Mouse (Mus musculus) liver, embryonic 11.5 days (tissue): ENCODE results near the gene Ubr4. TPM values are rescaled to one million over a fixed set of nuclear protein-coding genes. Genes with fewer than 3 reads are reported as not detected.

Experiments
- ATAC-seq: fragments of 200-750 bp; cut with Nextera tagmentation; replicated peaks from 2 replicates; pipeline ENCODE4 v1.8.0; 2017; ENCODE audit warnings: moderate number of reproducible peaks, mild to moderate bottlenecking, moderate TSS enrichment, moderate library complexity; ENCODE audit not compliant: low FRiP score
- DNase-seq: peaks from one replicate; pipeline ENCODE4 v3.0.0-alpha.2; 2017; ENCODE audit warnings: low spot score
- H3K27ac ChIP-seq: fragments of 300-500 bp; sonication (generic); 2 replicates; pipeline ENCODE4 v1.5.1; 2014; ENCODE audit warnings: mild to moderate bottlenecking, low read depth, low read length, control low read depth
- H3K27me3 ChIP-seq: fragments of 300-500 bp; sonication (generic); replicated peaks from 2 replicates; pipeline ENCODE4 v1.6.1; 2014; ENCODE audit warnings: low read length, mixed read lengths; ENCODE audit not compliant: control insufficient read depth, insufficient read depth
- H3K36me3 ChIP-seq: fragments of 300-500 bp; sonication (generic); 2 replicates; pipeline ENCODE4 v1.6.1; 2014; ENCODE audit warnings: mild to moderate bottlenecking, low read length, moderate library complexity, mixed read lengths; ENCODE audit not compliant: control insufficient read depth, insufficient read depth
- H3K4me1 ChIP-seq: fragments of 300-500 bp; sonication (generic); replicated peaks from 2 replicates; pipeline ENCODE4 v1.6.1; 2014; ENCODE audit warnings: low read length, mixed read lengths; ENCODE audit not compliant: control insufficient read depth, insufficient read depth
- H3K4me2 ChIP-seq: fragments of 300-500 bp; sonication (generic); 2 replicates; pipeline ENCODE4 v1.6.1; 2014; ENCODE audit warnings: mild to moderate bottlenecking, control low read depth, moderate library complexity
- H3K4me3 ChIP-seq: fragments of 300-500 bp; sonication (generic); 2 replicates; pipeline ENCODE4 v1.5.1; 2014; ENCODE audit warnings: low read depth, low read length, control low read depth
- H3K9ac ChIP-seq: fragments of 300-500 bp; sonication (generic); 2 replicates; pipeline ENCODE4 v1.6.1; 2014; ENCODE audit warnings: low read depth, low read length, control low read depth
- H3K9me3 ChIP-seq: fragments of 300-500 bp; sonication (generic); 2 replicates; pipeline ENCODE4 v1.6.1; 2016; ENCODE audit warnings: low read length, inconsistent platforms, mixed read lengths; ENCODE audit not compliant: control insufficient read depth
- WGBS: fragments of 180-500 bp; shearing (Covaris S2); extraction: QIAGEN DNeasy Blood & Tissue Kit; methylation state at CpG from one replicate; pipeline ENCODE4 v1.1.7; 2014; 5-methylcytosine and 5-hydroxymethylcytosine counted together
- polyA plus RNA-seq: library from polyadenylated mRNA; unstranded; fragments of >200 nt; fragmentation: Nextera tagmentation; extraction: Ambion mirVana; gene quantifications from 2 replicates; pipeline ENCODE4 v1.2.1, GENCODE M21; 2014

Gene Ubr4
- polyA plus RNA-seq, 1 experiment from 2014 or later, result 86.9 TPM

- no peak for ATAC-seq
- Histone ChIP-seq H3K9me3 (no peaks in the 10 kb centered on the region), H3K4me2 (no peak overlapping the region), H3K27me3 (no peaks in the 10 kb centered on the region), H3K27ac (no peak overlapping the region), H3K36me3 (peaks cover 6% of the 10 kb centered on the region), H3K4me1 (no peaks in the 10 kb centered on the region), H3K4me3 (no peak overlapping the region), H3K9ac (no peak overlapping the region)
- DNase-seq, result no peak
- 91% methylated on average over 11 of the region's 11 CpGs for WGBS
Measured at GRCm38 (mm10) chr4:139318449-139318848, 34.0 kb upstream of the Ubr4 start.

- DNase-seq, result no peak
- H3K9me3 ChIP-seq, result no peaks in the 10 kb centered on the region
- H3K27ac ChIP-seq, result no peak overlapping the region
- WGBS, result 91% methylated on average over 4 of the region's 4 CpGs
- H3K36me3 ChIP-seq, result peaks cover 6% of the 10 kb centered on the region; the same call in 1 of the 2 replicates
- H3K4me2 ChIP-seq, result no peak overlapping the region
- no peak overlapping the region for H3K9ac ChIP-seq
- H3K27me3 ChIP-seq, result no peaks in the 10 kb centered on the region
- H3K4me1 ChIP-seq, result no peaks in the 10 kb centered on the region
- no peak for ATAC-seq
- H3K4me3 ChIP-seq, result no peak overlapping the region
Measured at GRCm38 (mm10) chr4:139319740-139320139, 32.7 kb upstream of the Ubr4 start.

GRCm38 (mm10) chr4:139330605-139331004 lies 21.8 kb upstream of the Ubr4 start:
- ATAC-seq, result peak; percentile 83
- peak; percentile 78 for DNase-seq
- Histone ChIP-seq H3K36me3 (no peaks in the 10 kb centered on the region), H3K9ac (peak overlapping the region; percentile 64), H3K4me3 (peak overlapping the region; percentile 42), H3K4me1 (peaks cover 4% of the 10 kb centered on the region), H3K27me3 (no peaks in the 10 kb centered on the region), H3K9me3 (no peaks in the 10 kb centered on the region), H3K4me2 (peak overlapping the region; percentile 69), H3K27ac (no peak overlapping the region)
- WGBS, result 8% methylated on average over 10 of the region's 10 CpGs

GRCm38 (mm10) chr4:139334631-139335295 lies 17.6 kb upstream of the Ubr4 start:
- no peak for ATAC-seq
- no peak for DNase-seq
- H3K27ac ChIP-seq, result peak overlapping the region; percentile 83
- H3K4me3 ChIP-seq, result peak overlapping the region; percentile 7; the same call in 1 of the 2 replicates
- H3K4me2 ChIP-seq, result peak overlapping the region; percentile 78
- H3K27me3 ChIP-seq, result 0 out of 2 replicates have a peak, but pooled peaks cover 2% of the 10 kb centered on the region
- H3K9me3 ChIP-seq, result no peaks in the 10 kb centered on the region
- H3K9ac ChIP-seq, result peak overlapping the region; percentile 20
- no peaks in the 10 kb centered on the region for H3K36me3 ChIP-seq
- 49% methylated on average over 7 of the region's 9 CpGs for WGBS
- peaks cover 6% of the 10 kb centered on the region for H3K4me1 ChIP-seq

GRCm38 (mm10) chr4:139335507-139335906 lies 16.9 kb upstream of the Ubr4 start:
- Histone ChIP-seq H3K27ac (peak overlapping the region; percentile 83), H3K4me1 (peaks cover 6% of the 10 kb centered on the region), H3K9me3 (no peaks in the 10 kb centered on the region), H3K27me3 (0 out of 2 replicates have a peak, but pooled peaks cover 2% of the 10 kb centered on the region), H3K9ac (peak overlapping the region; percentile 20), H3K36me3 (no peaks in the 10 kb centered on the region), H3K4me3 (peak overlapping the region; percentile 62), H3K4me2 (peak overlapping the region; percentile 78)
- WGBS, result 28% methylated on average over 7 of the region's 7 CpGs
- ATAC-seq, result peak; percentile 91
- no peak for DNase-seq

- H3K4me1 ChIP-seq, result peaks cover 2% of the 10 kb centered on the region; the same call in 1 of the 2 replicates
- peak overlapping the region; percentile 76 for H3K9ac ChIP-seq
- DNase-seq (peak; percentile 87), ATAC-seq (peak; percentile 76)
- H3K4me2 ChIP-seq, result peak overlapping the region; percentile 78
- no peaks in the 10 kb centered on the region for H3K36me3 ChIP-seq
- H3K27me3 ChIP-seq, result 0 out of 2 replicates have a peak, but pooled peaks cover 2% of the 10 kb centered on the region
- no peaks in the 10 kb centered on the region for H3K9me3 ChIP-seq
- H3K27ac ChIP-seq, result peak overlapping the region; percentile 83
- peak overlapping the region; percentile 62 for H3K4me3 ChIP-seq
- 8% methylated on average over 24 of the region's 24 CpGs for whole genome bisulfite sequencing
Measured at GRCm38 (mm10) chr4:139336822-139337483, 15.5 kb upstream of the Ubr4 start.

GRCm38 (mm10) chr4:139338145-139338544 lies 14.3 kb upstream of the Ubr4 start:
- WGBS, result 43% methylated on average over 33 of the region's 33 CpGs
- no peaks in the 10 kb centered on the region for H3K9me3 ChIP-seq
- ATAC-seq, result no peak
- no peak overlapping the region for H3K4me3 ChIP-seq
- peaks cover 2% of the 10 kb centered on the region; the same call in 1 of the 2 replicates for H3K4me1 ChIP-seq
- DNase-seq, result no peak
- H3K27ac ChIP-seq, result no peak overlapping the region
- H3K9ac ChIP-seq, result no peak overlapping the region
- peak overlapping the region; percentile 39 for H3K4me2 ChIP-seq
- H3K36me3 ChIP-seq, result no peaks in the 10 kb centered on the region
- 0 out of 2 replicates have a peak, but pooled peaks cover 2% of the 10 kb centered on the region for H3K27me3 ChIP-seq

GRCm38 (mm10) chr4:139340835-139341234 lies 11.6 kb upstream of the Ubr4 start:
- ATAC-seq (no peak), DNase-seq (no peak)
- Histone ChIP-seq H3K27me3 (0 out of 2 replicates have a peak, but pooled peaks cover 2% of the 10 kb centered on the region), H3K9ac (no peak overlapping the region), H3K9me3 (no peaks in the 10 kb centered on the region), H3K36me3 (0 out of 2 replicates have a peak, but pooled peaks cover 3% of the 10 kb centered on the region), H3K4me1 (peaks cover 7% of the 10 kb centered on the region; the same call in 1 of the 2 replicates), H3K27ac (no peak overlapping the region), H3K4me3 (no peak overlapping the region), H3K4me2 (no peak overlapping the region)
- WGBS, result 73% methylated on average over 4 of the region's 4 CpGs
